Mouse (Mus musculus) E14TG2a.4 (cell line): Measurements from ENCODE around the gene Zfp383.

Source experiments
- CTCF ChIP-seq: conservative IDR thresholded peaks from 2 replicates; pipeline ENCODE4 v1.5.1; 2014; ENCODE audit warnings: low read length
- NANOG ChIP-seq: IDR thresholded peaks from 2 replicates; pipeline ENCODE4 v1.6.1; 2014; ENCODE audit warnings: borderline replicate concordance, low read length, mixed read lengths
- POU5F1 ChIP-seq: IDR thresholded peaks from 2 replicates; pipeline ENCODE4 v1.6.1; 2014; ENCODE audit warnings: low read length, borderline replicate concordance

DNA sequence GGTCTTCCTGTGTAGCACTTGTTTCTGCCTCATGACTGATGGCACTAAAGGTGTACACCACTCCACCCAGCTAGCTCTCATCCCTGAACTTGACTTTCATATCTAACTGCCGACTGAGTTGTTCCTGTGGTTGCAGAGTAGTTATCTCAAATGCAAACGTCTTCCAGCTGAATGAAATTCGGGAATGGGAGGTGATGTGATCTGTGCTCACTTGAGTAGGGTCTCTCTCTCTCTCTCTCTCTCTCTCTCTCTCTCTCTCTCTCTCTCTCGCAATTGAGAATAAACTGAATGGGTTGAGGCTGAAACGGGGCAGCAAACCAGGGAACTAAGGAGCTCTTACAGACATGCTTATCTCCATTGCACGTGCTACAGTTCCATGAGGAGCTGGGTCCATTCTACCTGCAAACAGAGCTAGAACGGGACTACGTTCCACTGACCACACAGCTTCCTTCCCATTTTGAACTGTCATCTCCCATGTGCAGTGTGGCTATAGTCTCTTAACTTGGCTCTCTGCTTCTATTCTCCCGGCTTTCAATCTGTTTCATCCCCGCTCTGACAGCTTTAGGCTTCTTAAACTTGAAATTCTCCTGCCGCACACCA, 50.2 kb downstream of the Zfp383 start:
- TF ChIP-seq CTCF (no peak), NANOG (no peak), POU5F1 (no peak)
